Mouse (Mus musculus) spleen, adult 2 months (tissue): Measurements from ENCODE around the gene Gpr137b.
"Not testable (repeated sequence)": the region's sequence is repeated elsewhere in the genome, so short reads cannot be mapped to it uniquely, and the experiment has no call there.

Experiments
- CTCF ChIP-seq: fragments of 200-500 bp; IDR thresholded peaks from 2 replicates; pipeline ENCODE4 v1.5.1; 2011; ENCODE audit warnings: mild to moderate bottlenecking, inconsistent platforms; ENCODE audit not compliant: insufficient read depth, insufficient read length, insufficient replicate concordance; ENCODE audit errors: extremely low read depth
- POLR2A ChIP-seq: fragments of 200-500 bp; IDR thresholded peaks from 2 replicates; pipeline ENCODE4 v1.6.1; 2011; ENCODE audit warnings: low read depth, low read length, inconsistent platforms

DNA sequence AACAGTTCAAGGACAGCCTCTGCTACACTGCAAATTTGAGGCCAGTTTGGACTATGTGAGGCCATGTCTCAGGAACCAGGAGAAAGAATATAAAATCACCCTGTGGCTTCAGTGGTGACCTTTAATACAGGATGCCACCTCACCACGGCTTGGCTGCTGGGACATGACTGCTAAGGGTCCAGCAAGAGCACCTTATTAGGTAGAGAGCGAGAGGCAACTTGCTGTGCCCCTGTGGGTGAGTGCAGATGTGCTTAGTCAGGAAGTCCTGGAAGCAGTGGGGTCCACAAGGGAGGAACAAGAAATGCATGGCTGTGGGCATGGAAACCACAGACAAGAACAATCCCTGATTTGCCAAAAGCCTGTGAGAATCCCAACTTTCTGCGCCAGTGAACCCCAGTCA lies 9.6 kb upstream of the Gpr137b start:
- TF ChIP-seq POLR2A, CTCF: not testable (repeated sequence)
